Mouse (Mus musculus): Measurements from ENCODE around the gene AC140267.1. TPM values are rescaled to one million over a fixed set of nuclear protein-coding genes. Genes with fewer than 3 reads are reported as not detected.

Gene AC140267.1
- total RNA-seq (2021) = 10 to 100 TPM; 13.7 to 16.1 TPM
- long read RNA-seq, experiment 1 = 0 reads
- long read RNA-seq, experiment 2 = 0 reads

- DNase-seq = no peak
Observed at GRCm38 (mm10) chr15:80235535-80235934, at the start of gene AC140267.1. Gene AC140267.1 (plus strand): TSS chr15:80235835.

DNA sequence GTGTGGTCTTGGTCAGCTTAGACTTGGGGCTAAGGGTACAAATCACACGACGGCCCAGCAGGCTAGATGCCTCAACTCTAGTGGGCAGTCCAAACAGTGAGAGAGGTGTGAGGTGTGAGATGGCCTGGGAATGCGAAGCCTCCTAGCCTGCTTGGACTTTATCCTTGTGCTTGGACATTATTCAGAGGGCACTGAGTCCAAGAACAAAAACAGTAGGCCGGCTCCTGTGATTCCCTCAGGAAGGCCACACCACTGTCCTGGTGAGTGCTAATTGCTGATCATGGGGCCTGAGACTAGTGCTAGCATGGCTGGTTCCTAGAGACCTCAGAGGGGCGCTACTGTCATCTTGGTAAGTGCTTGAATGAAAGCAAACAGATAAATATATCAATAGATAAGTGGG lies 46.7 kb upstream of the AC140267.1 start:
- DNase-seq = no peak

- no peak for DNase-seq
Observed at GRCm38 (mm10) chr15:80190075-80190474, 45.6 kb upstream of the AC140267.1 start.

GRCm38 (mm10) chr15:80191585-80192245 lies 43.9 kb upstream of the AC140267.1 start:
- no peak for DNase-seq

GRCm38 (mm10) chr15:80192246-80192585 lies 43.4 kb upstream of the AC140267.1 start:
- no peak for DNase-seq

GRCm38 (mm10) chr15:80192847-80193246 lies 42.8 kb upstream of the AC140267.1 start:
- DNase-seq = no peak

GRCm38 (mm10) chr15:80199556-80199955 lies 36.1 kb upstream of the AC140267.1 start:
- no peak for DNase-seq

- DNase-seq = no peak
Observed at GRCm38 (mm10) chr15:80202111-80202775, 33.4 kb upstream of the AC140267.1 start.

- DNase-seq = peak; percentile 20 to 42
Observed at GRCm38 (mm10) chr15:80203406-80203805, 32.2 kb upstream of the AC140267.1 start.

GRCm38 (mm10) chr15:80206057-80206565 lies 29.5 kb upstream of the AC140267.1 start:
- DNase-seq = no peak

DNA sequence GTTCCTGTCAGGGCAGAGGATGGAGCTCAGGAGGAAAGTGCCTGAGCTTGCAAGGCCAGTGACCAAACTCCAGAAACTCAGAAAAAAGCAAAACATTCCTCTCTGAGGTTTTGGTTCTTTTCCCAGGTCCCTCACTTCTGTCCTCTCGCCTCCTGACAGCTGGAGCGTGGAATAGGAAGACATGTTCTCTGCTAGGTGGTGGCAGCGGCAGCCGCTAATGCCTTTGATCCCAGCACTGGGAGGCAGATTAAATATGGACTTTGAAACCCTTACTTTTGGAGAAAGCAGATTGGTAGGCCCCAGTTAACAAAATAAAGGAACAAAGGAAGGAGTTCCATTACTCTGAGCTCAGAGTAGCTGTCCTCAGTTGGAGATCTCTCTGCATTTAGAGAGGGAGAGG lies 27.2 kb upstream of the AC140267.1 start:
- no peak for DNase-seq

- DNase-seq = no peak
Observed at GRCm38 (mm10) chr15:80213688-80214087, 21.9 kb upstream of the AC140267.1 start.

GRCm38 (mm10) chr15:80215716-80216479 lies 19.7 kb upstream of the AC140267.1 start:
- peak; percentile 62 to 64 for DNase-seq

DNA sequence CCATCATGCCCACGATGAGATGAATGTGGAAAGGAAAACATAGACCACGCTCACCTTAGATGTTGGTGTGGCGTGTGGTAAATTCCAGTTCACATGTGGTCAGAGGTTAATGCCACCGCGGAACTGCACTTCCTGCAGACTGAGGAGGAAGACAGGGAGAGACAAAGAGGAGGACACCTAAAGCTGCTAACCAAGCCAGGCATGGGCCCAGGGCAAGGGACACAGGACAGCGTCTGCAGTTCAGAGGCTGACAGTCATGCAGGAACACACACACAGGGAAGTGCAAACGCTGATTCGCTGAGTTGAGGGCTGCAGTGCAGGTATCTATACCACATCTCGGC lies 19.2 kb upstream of the AC140267.1 start:
- DNase-seq = no peak

DNA sequence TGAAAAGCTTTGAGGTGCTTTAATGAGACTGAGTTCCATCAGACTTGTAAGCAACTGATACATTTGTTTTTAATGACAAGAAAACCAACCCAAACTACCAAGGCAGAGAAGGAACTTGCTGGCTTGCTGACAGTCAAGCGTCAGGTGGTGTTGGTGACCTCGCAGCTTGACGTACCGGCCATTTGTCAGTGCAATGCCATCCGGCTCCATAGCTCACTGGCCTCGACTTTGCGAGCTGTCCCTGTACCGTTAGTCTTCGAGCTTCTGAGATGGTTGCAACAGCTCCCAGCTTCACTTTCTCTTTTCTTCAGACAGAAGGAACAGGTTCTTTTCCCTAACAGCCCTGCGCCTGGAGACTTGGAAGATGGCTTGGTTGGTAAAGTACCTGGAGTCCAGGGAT lies 18.2 kb upstream of the AC140267.1 start:
- peak; percentile 42 to 45 for DNase-seq

- peak; percentile 19 to 34 for DNase-seq
Observed at GRCm38 (mm10) chr15:80219211-80219610, 16.4 kb upstream of the AC140267.1 start.

DNA sequence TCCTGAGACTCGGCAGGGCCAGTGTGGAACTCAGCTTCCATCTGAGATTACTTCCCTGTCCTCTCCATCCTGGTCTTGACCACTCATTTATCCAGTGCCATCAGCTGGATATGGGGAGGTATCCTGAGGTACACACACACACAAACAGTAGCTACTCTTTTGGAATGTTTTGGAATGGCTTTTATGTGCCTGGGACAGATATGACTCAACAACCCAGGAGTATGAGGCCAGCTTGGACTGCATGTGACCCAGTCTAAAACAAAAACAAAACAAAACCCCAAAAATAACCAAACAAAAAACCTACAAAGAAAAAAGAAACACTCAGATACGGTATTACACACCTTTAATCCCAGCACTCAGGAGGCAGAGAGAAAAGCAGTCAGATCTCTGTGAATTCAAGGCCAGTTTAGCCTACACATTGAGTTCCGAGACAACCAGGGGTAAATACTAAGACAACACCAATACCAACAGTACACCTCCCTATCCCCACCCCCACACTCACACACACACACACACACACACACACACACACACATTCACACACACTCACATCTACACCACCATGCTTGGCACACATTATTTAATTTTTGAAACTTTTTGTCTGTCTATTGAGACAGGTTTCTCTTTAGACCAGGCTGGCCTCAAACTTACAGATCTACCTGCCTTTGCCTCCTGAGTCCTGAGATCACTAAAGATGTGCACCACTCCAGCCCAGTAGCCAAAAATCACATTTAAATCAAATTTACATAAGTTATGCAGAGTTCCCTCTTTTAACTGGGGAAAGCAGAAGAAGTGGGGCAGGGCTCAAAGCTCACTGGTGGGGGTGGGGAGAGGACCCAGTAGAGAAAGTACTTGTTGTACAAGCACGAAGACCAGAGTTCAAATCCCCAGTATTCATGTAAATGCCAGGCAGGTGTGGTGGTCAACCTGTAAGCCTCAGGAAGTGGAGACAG lies 15.7 kb upstream of the AC140267.1 start:
- no peak for DNase-seq

- no peak for DNase-seq
Observed at GRCm38 (mm10) chr15:80221031-80221430, 14.6 kb upstream of the AC140267.1 start.

DNA sequence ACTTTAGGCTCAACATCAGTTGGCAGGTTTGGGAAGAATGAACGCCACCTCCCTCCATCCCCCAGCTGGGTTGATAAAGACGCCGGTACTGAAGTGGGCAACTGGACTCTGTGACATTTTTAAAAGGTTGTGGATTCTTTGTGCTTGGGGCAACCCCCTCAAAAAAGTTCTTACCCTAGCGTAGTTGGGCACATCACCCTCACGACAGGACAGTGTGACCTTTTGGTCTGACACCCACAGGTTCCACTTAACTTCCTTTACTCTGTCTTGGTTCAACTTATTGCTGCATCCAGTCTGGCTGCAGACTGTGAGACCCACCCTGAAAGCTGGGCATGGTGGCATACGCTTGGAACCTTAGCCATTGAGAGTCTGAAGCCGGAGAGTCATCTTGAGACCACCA lies 11.9 kb upstream of the AC140267.1 start:
- DNase-seq = no peak

GRCm38 (mm10) chr15:80225208-80225607 lies 10.4 kb upstream of the AC140267.1 start:
- DNase-seq = peak; percentile 86 to 93

DNA sequence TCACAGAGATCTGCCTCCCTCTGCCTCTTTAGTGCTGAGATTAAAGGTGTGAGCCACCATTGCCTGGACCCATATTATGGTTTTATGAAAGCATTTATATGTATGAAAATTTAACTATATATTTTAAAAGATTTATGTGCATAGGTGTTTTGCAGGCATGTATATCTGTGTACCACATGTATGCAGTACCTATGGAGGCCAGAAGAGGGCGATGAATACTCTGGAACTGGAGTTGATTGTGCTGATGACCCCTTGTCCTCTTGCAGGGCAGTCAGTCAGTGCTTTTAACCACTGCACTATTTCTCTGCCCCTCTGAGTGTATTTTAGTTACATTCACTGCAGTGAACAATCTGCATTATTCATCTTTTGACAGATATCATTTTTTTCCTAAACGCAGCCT lies 9.8 kb upstream of the AC140267.1 start:
- peak; percentile 63 to 71 for DNase-seq

Measured in adrenal gland, postnatal 36 days (tissue).